Mouse (Mus musculus): ENCODE data around the gene Grm4.
A peak's percentile ranks its signal among the peaks of the same experiment; 100 is the strongest.

Grm4 gene

GRCm38 (mm10) chr17:27551393-27551940, 30.3 kb upstream of the Grm4 start:
- no peak for DNase-seq

- no peak for DNase-seq
Observed at GRCm38 (mm10) chr17:27549234-27549633, 28.0 kb upstream of the Grm4 start.

- no peak for DNase-seq
Observed at GRCm38 (mm10) chr17:27547253-27547868, 26.2 kb upstream of the Grm4 start.

GRCm38 (mm10) chr17:27546574-27547085, 25.4 kb upstream of the Grm4 start:
- DNase-seq = no peak

GRCm38 (mm10) chr17:27545991-27546390, 24.8 kb upstream of the Grm4 start:
- DNase-seq = no peak

- no peak for DNase-seq
Observed at GRCm38 (mm10) chr17:27544551-27544950, 23.3 kb upstream of the Grm4 start.

- no peak for DNase-seq
Observed at GRCm38 (mm10) chr17:27541984-27542383, 20.8 kb upstream of the Grm4 start.

GRCm38 (mm10) chr17:27541261-27541660, 20.1 kb upstream of the Grm4 start:
- DNase-seq = no peak

GRCm38 (mm10) chr17:27534718-27535117, 13.5 kb upstream of the Grm4 start:
- peak; percentile 91 to 96 for DNase-seq

- no peak for DNase-seq
Observed at GRCm38 (mm10) chr17:27533354-27533753, 12.2 kb upstream of the Grm4 start.

- no peak for DNase-seq
Observed at GRCm38 (mm10) chr17:27532095-27532494, 10.9 kb upstream of the Grm4 start.

GRCm38 (mm10) chr17:27528767-27529166, 7.6 kb upstream of the Grm4 start:
- DNase-seq = no peak

GRCm38 (mm10) chr17:27528030-27528429, 6.8 kb upstream of the Grm4 start:
- no peak for DNase-seq

GRCm38 (mm10) chr17:27527188-27527587, 6.0 kb upstream of the Grm4 start:
- no peak for DNase-seq

- peak in 1 of 2 experiments; percentile 19 for DNase-seq
Observed at GRCm38 (mm10) chr17:27523121-27523520, 1.9 kb upstream of the Grm4 start.

- DNase-seq = peak; percentile 82
Observed at GRCm38 (mm10) chr17:27520557-27520956, 646 bp downstream of the Grm4 start.

- DNase-seq = no peak
Observed at GRCm38 (mm10) chr17:27518700-27519595, 2.3 kb downstream of the Grm4 start.

GRCm38 (mm10) chr17:27518296-27518695, 2.9 kb downstream of the Grm4 start:
- DNase-seq = peak in 1 of 2 experiments; percentile 3

- DNase-seq = no peak
Observed at GRCm38 (mm10) chr17:27513916-27514762, 7.1 kb downstream of the Grm4 start.

GRCm38 (mm10) chr17:27513279-27513915, 7.8 kb downstream of the Grm4 start:
- peak; percentile 76 to 85 for DNase-seq

- DNase-seq = peak in 1 of 2 experiments; percentile 39
Observed at GRCm38 (mm10) chr17:27512619-27513161, 8.5 kb downstream of the Grm4 start.

All from cerebellum, postnatal 36 days (tissue).